Mouse (Mus musculus) kidney, adult 18-20 months (tissue): ENCODE results near the gene Rab10.
"Not testable (repeated sequence)": the region's sequence is repeated elsewhere in the genome, so short reads cannot be mapped to it uniquely, and the experiment has no call there.

Experiments used
- DNase-seq: peaks from one replicate; pipeline ENCODE4 v3.0.0; 2021

The Rab10 gene

DNA sequence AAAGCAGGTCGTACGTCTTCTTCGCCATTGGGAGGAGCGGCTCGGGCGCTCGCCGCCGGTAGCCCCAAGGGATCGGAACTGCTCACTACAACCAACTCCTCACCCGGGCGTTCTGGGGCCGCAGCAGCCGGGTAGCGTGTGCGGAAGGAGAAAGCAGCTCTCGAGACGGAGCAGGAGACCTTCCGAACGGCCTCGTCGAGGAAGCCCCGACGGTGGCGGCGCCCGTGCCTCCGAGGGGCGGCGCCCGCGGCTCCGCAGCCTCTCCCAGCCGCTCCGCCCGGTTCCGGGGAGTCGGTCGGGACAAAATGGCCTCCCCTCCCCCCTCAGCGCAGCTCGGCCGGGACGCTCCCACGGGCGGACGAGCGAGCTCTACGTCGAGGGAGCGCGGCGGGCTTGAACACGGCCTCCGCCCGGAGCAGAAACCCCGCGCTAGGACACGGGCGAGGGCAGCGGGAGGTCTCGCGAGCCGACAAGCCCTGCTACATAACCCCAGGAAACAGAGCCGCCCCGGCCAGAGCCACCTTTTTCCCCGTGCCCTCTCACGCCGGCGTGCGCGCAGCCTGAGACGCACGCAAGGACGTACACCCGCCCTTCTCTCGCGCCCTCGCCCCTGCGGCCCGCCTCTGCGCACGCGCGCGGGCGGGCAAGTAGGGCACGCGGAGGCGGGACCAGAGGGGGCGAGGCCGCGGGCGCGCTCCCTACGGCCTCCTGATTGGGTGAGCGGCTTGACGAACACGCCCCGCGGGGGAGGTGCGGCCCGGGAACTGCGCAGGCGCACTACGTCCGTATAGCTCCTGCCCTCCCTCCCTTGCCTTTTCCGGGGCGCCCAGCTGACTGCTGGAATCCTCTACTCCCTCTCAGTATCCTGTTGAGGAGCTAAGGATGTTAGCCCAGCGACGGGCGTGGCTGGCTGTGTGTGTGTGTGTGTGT is at the start of gene Rab10:
Rab10 (minus strand) TSS at position 579 of the 930 bp plus-strand sequence.
- peak; percentile 99 for DNase-seq

DNA sequence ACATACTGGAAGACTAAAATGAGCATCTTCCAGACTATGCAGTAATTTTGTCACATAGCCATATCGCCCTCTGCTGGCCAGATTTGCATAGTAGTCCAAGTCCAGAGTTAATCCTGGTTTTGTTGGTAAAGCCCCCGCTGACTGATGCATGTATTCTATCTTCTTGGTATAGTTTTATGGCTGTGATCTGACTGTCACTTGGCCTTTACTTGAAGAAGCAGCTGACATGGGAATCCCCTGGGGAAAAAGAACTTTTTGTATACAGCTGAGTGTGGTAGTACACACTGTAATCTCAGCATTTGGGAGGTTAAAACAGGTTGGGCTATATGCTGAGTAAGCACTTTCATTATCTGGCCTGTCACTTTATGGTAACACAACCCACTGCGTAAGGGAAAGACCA is 49.5 kb upstream of the Rab10 start:
- DNase-seq: peak; percentile 86

GRCm38 (mm10) chr12:3356824-3357223 is 47.1 kb upstream of the Rab10 start:
- DNase-seq: no peak

DNA sequence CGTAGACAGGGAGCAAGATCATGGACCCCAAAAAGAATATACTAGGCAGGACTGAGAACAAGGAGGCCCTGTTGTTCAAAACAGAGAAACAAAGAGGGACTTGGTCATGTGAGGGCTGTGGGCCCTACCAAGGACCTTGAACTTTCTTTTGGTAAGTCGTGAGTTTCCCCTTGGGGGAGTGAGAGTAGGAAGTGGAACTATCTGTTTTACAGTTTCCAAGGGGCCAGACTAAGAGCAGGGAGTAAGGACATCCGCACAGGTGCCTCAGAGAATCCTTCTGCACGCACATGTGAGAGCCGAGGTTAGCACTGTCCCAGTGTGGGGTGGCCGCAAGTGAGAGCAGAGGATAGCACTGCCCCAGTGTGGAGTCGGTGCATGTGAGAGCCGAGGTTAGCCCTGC is 45.3 kb upstream of the Rab10 start:
- DNase-seq: no peak

- no peak for DNase-seq
These were observed 42.4 kb upstream of the Rab10 start for GRCm38 (mm10) chr12:3352216-3352615.

DNA sequence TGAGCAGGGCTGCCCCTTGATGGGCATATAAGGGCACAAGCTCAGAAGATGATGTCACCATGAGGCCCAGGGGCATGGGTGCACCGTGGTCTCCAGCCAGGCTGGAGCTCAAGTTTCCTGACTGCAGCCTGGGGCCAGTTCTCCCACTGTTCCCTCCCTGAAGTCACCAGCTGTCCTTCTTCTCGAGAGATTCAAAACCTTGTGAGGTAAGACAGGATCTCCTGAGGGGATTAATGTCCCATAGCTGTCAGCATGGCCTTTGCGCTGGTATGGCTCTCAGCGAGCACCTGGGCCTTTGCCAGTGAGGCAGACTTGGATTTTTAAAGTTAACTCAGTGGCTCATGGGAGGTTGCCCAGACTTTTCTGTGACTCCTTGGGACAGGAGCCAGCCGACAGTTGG is 40.4 kb upstream of the Rab10 start:
- peak; percentile 51 for DNase-seq

DNA sequence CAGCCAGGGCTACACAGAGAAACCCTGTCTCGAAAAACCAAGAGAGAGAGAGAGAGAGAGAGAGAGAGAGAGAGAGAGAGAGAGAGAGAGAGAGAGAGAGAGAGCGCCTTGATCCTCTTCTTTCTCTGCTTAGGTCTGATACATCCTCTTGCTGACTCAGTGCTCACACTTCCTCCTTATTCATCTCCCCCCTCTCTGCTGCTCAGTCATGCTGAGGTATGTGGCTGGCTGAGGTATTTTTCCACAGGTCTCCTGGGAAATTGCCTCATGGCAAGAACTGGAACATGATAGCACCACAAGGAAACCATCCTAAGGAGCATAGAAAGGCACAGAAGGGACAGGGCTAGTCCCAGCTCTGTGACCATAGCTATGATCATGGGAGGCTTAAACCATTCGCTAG is 39.6 kb upstream of the Rab10 start:
- no peak for DNase-seq

DNA sequence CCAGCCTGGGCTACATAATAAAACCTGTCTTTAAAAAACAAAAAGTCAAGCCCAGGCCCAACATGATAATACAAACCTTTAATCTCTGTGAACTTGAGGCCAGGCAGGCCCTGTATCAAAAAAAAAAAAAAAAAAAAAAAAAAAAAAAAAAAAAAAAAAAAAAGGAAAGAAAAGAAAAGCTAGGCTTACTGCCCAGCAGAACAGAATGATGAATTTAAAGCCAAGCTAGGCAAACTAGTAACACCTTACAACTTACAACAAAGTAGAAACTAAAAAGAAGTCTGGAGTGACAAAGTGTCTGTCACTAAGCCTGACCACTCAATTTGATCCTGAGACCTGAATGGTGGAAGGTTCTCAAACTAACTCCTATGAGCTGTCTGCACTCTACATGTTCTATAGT is 37.9 kb upstream of the Rab10 start:
- no peak for DNase-seq

DNA sequence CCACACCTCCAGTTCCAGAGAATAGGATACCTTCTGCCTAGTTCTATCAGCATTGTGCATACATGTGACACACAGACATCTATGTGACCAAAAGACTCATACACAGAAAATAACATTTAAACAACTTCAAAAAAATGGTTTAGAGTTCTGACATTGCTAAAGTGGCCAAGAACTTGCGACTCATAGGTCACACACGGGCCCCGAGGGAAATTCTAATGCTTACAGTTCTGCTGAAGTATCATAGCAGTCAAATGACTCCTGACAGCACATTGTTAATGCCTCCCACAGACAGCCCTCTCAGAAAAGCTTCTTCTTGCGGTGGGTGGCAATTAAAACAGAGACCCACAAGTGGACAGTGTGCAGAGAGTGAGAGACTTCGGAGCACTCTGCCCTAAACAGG is 35.3 kb upstream of the Rab10 start:
- no peak for DNase-seq

- no peak for DNase-seq
These were observed 34.4 kb upstream of the Rab10 start for GRCm38 (mm10) chr12:3344155-3344554.

DNA sequence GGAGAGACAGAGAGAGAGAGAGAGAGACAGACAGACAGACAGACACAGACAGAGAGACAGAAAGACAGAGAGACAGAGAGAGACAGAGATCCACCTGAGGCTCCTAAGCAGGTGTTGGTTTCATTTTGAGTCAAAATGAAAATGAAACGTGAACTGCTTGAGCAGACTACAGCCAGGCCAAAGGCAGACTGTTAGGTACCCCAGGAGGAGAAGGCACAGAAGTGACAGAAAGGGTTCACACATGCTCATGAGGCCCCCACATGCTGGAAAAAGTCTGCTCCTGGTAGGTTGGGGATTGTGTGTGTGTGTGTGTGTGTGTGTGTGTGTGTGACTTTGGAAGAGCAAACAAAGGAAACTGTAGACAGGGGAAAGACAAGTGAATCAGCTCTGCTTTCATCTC is 29.2 kb upstream of the Rab10 start:
- DNase-seq: no peak

- DNase-seq: no peak
These were observed 19.9 kb upstream of the Rab10 start for GRCm38 (mm10) chr12:3329677-3330076.

- DNase-seq: no peak
These were observed 15.5 kb upstream of the Rab10 start for GRCm38 (mm10) chr12:3325232-3325631.

GRCm38 (mm10) chr12:3323241-3323640 is 13.5 kb upstream of the Rab10 start:
- DNase-seq: no peak

GRCm38 (mm10) chr12:3319377-3319776 is 9.6 kb upstream of the Rab10 start:
- DNase-seq: no peak

- no peak for DNase-seq
These were observed 7.2 kb upstream of the Rab10 start for GRCm38 (mm10) chr12:3316937-3317336.

DNA sequence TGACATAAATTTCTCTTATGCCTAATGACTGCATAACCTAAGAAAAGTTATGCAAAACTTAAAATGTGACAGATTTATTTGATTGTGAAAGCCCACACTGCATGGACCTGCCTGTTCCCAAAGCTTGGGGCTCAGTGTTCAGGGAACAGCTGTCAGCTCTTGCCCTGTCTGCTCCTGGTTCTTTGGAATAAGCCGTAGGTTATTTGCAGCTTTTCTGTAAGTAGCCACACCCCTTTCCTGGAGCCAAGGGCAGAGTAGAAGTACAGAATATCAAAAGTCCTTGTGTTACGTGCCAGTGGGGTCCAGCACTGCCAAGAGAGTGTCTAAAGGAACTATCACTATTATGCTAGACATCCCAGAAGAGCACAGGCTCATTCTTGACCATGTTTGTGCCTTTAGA is 6.3 kb upstream of the Rab10 start:
- DNase-seq: no peak

- DNase-seq: no peak
These were observed 3.1 kb upstream of the Rab10 start for GRCm38 (mm10) chr12:3312886-3313285.

GRCm38 (mm10) chr12:3310321-3310692 is 538 bp upstream of the Rab10 start:
- no peak for DNase-seq

DNA sequence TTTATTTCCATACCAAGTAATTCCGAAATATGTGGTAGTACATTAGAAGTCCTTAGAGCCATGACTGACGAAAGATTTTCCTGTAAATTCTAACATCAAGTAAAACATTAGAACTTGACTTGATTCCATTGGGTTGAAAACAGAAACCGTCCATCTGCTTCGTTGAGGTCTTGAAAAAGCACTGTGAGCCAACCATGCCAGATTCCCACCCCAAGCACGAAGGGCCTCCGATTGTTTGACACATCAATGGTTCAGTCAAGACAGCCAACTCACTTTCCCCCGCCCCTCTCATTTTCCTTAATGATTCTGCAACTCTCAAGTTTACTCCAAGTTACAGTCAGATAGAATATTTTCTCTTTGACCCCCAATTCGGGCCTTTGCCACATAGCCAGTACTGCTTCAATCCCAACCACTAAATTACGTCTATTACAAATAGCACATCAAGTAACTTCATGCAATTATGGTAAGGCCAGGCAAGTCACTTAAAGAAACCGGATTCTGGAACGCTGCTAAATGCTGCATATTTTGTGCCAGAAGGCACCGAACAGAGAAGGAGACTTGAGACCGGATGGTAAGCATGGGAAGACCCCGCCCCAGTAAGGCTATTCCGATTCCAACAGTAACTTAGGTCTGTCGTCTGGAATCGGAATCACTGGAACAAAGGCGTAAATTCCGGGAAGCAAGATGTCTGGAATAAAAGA is 1.1 kb downstream of the Rab10 start:
- DNase-seq: no peak

DNA sequence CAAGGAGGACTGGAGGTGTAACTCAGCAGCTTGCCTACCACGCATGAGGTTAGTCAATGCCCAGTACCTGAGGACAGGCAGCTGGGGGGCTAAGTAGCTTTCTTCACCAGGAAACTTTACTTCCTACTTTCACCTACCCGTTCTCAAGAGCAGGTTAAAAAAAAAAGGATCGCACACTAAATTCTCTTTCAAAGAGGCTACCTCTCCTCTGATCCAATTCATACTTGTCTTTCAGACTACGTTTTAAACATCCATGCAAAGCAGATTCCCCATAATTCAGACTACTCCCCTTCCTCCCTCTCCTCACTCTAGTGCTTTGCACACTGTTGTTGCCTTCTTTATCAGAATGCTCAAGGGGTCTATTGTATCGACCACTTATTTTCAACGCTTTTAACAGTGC is 2.2 kb downstream of the Rab10 start:
- no peak for DNase-seq

- DNase-seq: no peak
These were observed 4.5 kb downstream of the Rab10 start for GRCm38 (mm10) chr12:3305238-3305637.

GRCm38 (mm10) chr12:3297622-3298021 is 12.1 kb downstream of the Rab10 start:
- DNase-seq: not testable (repeated sequence)

DNA sequence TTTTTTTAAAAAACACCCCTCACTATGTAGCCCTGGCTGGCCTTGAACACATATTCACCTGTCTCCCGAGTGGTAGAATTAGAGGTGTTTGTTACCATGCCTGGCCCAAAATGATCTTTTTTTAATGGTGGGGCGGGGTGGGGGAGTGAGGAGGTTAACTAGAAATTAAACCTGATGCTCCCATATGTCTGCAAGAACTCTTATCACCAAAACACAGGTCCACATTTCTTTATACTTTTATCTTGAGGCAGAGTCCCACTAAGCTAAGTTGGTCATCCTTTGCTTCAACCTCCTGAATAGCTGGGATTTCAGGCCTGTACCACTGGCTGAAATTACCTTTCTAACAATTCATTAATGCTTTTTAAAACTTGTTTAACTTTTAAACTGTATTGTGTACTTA is 13.7 kb downstream of the Rab10 start:
- DNase-seq: no peak
